Mouse (Mus musculus): ENCODE measurements at regions not wholly inside any gene's neighbourhood (a gene's known extent, or its start where the extent isn't known, plus 50 kb on each side); places are given as distances from the start of the nearest gene placed in this dataset.

- no peak for TF ChIP-seq CTCF (IDR thresholded peaks at IDR 0.05; ENCODE audit: low read depth)
- no peak for TF ChIP-seq EP300 (IDR thresholded peaks at IDR 0.05; ENCODE audit: low read depth)
Observed at GRCm38 (mm10) chr15:11605677-11606076, 206.2 kb upstream of the Tars start.
